Mouse (Mus musculus) liver, embryonic 11.5 days (tissue): Measurements from ENCODE around the gene Ciao2a. TPM values are rescaled to one million over a fixed set of nuclear protein-coding genes. Genes with fewer than 3 reads are reported as not detected.

Source experiments
- ATAC-seq: fragments of 200-750 bp; cut with Nextera tagmentation; replicated peaks from 2 replicates; pipeline ENCODE4 v1.8.0; 2017; ENCODE audit warnings: moderate number of reproducible peaks, mild to moderate bottlenecking, moderate TSS enrichment, moderate library complexity; ENCODE audit not compliant: low FRiP score
- DNase-seq: peaks from one replicate; pipeline ENCODE4 v3.0.0-alpha.2; 2017; ENCODE audit warnings: low spot score
- H3K27ac ChIP-seq: fragments of 300-500 bp; sonication (generic); 2 replicates; pipeline ENCODE4 v1.5.1; 2014; ENCODE audit warnings: mild to moderate bottlenecking, low read depth, low read length, control low read depth
- H3K27me3 ChIP-seq: fragments of 300-500 bp; sonication (generic); replicated peaks from 2 replicates; pipeline ENCODE4 v1.6.1; 2014; ENCODE audit warnings: low read length, mixed read lengths; ENCODE audit not compliant: control insufficient read depth, insufficient read depth
- H3K36me3 ChIP-seq: fragments of 300-500 bp; sonication (generic); 2 replicates; pipeline ENCODE4 v1.6.1; 2014; ENCODE audit warnings: mild to moderate bottlenecking, low read length, moderate library complexity, mixed read lengths; ENCODE audit not compliant: control insufficient read depth, insufficient read depth
- H3K4me1 ChIP-seq: fragments of 300-500 bp; sonication (generic); replicated peaks from 2 replicates; pipeline ENCODE4 v1.6.1; 2014; ENCODE audit warnings: low read length, mixed read lengths; ENCODE audit not compliant: control insufficient read depth, insufficient read depth
- H3K4me2 ChIP-seq: fragments of 300-500 bp; sonication (generic); 2 replicates; pipeline ENCODE4 v1.6.1; 2014; ENCODE audit warnings: mild to moderate bottlenecking, control low read depth, moderate library complexity
- H3K4me3 ChIP-seq: fragments of 300-500 bp; sonication (generic); 2 replicates; pipeline ENCODE4 v1.5.1; 2014; ENCODE audit warnings: low read depth, low read length, control low read depth
- H3K9ac ChIP-seq: fragments of 300-500 bp; sonication (generic); 2 replicates; pipeline ENCODE4 v1.6.1; 2014; ENCODE audit warnings: low read depth, low read length, control low read depth
- H3K9me3 ChIP-seq: fragments of 300-500 bp; sonication (generic); 2 replicates; pipeline ENCODE4 v1.6.1; 2016; ENCODE audit warnings: low read length, inconsistent platforms, mixed read lengths; ENCODE audit not compliant: control insufficient read depth
- WGBS: fragments of 180-500 bp; shearing (Covaris S2); extraction: QIAGEN DNeasy Blood & Tissue Kit; methylation state at CpG from one replicate; pipeline ENCODE4 v1.1.7; 2014; 5-methylcytosine and 5-hydroxymethylcytosine counted together
- polyA plus RNA-seq: library from polyadenylated mRNA; unstranded; fragments of >200 nt; fragmentation: Nextera tagmentation; extraction: Ambion mirVana; gene quantifications from 2 replicates; pipeline ENCODE4 v1.2.1, GENCODE M21; 2014

Gene Ciao2a
- polyA plus RNA-seq, 1 experiment from 2014 or later, result 256 TPM

DNA sequence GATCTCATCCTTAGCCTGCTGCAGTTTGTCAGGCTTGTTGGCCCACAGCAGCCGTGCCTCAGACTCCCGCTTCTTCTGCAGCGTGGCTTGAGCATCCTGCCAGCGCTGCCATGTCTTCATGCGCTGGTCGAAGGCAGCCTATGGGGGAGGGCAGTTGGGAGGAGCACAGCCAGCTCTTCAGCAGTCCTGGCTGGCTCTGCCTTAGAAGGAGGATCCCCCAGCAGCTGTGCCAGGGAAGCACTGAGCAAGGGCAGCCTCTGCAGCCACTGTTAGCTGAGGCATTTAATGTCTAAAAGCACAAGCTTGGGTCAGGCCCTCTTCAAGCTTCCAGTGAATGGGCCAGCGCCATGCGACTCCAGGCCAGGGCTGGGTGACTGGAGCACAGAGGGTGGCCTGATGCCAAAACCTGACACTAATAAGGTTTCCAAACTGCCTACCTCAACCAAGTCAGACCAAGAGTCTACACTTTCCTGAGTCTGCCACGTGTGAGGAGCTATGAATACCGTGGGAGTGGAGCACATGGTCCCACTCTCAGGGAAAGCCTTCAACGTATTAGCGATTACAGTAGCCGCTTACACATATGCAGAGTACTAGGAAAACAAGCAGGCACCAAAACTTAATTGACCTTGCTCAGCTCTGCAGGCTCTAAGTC lies 35.7 kb upstream of the Ciao2a start:
- no peak overlapping the region for H3K4me3 ChIP-seq
- H3K36me3 ChIP-seq, result peaks cover 48% of the 10 kb centered on the region
- DNase-seq (no peak), ATAC-seq (no peak)
- no peaks in the 10 kb centered on the region for H3K4me1 ChIP-seq
- no peaks in the 10 kb centered on the region for H3K27me3 ChIP-seq
- WGBS, result 92% methylated on average over 13 of the region's 13 CpGs
- no peak overlapping the region for H3K27ac ChIP-seq
- H3K9me3 ChIP-seq, result no peaks in the 10 kb centered on the region
- no peak overlapping the region for H3K4me2 ChIP-seq
- H3K9ac ChIP-seq, result no peak overlapping the region

DNA sequence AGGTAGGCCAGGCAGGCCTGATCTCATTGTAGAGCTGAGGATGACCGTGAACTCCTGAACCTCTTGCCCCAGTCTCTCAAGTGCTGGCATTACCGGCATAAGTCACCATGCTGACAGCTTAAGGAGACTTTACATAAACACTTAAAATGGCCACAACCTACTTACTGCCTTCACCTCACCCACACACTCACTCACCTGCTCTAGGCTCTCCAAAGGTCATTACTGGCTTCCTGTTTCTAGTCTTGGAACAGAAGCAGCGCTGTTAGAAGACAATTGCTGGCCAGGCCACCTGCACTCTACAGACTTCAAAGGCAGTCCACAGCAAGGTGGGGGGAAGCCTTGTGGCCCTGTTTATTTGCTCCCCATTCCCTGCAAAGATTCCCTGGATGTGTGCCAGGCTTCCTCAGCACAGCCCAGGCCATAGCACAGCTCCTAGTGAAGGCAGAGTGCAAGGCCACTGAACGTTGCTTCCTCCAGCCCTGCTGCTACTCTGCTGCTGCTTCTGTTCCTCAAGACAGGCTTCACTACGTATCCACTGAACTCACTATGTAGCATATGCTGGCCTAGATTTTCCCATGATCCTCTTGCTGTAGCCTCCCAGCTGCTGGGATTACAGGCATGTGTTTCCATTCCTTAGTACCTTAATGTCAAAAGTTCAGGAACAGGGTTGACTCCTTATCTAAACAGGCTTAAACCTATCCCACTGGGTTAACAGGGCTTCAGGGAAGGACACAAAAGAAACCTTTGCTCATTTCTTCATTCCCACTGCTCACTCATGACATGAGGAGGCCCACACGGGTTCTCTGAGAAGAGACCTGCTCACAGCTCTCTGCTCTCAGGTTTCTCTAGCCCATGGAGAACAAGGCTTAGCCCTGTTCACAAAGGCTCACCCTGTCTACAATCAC lies 34.8 kb upstream of the Ciao2a start:
- 79% methylated on average over 6 of the region's 6 CpGs for WGBS
- Histone ChIP-seq H3K4me3 (no peak overlapping the region), H3K27ac (no peak overlapping the region), H3K27me3 (no peaks in the 10 kb centered on the region), H3K4me2 (no peak overlapping the region), H3K4me1 (no peaks in the 10 kb centered on the region), H3K9ac (no peak overlapping the region), H3K36me3 (peaks cover 53% of the 10 kb centered on the region), H3K9me3 (no peaks in the 10 kb centered on the region)
- no peak for ATAC-seq
- DNase-seq, result no peak

DNA sequence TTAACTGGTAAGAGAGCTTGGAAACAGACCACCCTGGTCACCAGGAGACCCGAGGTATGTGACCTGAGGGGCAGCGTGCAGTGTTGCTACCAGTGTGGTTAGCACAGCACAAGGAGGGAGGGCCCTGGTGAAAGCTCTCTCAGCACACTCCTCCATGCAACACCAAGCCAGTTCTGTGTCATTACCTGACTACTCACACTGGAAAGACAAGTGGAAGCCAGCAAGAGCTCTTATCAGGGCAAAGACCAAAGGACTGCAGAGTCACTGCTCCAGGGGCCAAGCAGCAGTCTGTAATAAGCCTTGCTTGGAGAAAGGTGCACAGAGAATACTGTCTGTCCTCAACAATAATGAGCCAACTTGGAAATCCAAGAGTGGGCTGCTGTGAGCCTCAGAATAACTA lies 33.7 kb upstream of the Ciao2a start:
- ATAC-seq (no peak), DNase-seq (no peak)
- Histone ChIP-seq H3K27me3 (no peaks in the 10 kb centered on the region), H3K36me3 (peaks cover 51% of the 10 kb centered on the region), H3K9me3 (no peaks in the 10 kb centered on the region), H3K4me2 (no peak overlapping the region), H3K27ac (no peak overlapping the region), H3K4me1 (no peaks in the 10 kb centered on the region), H3K4me3 (no peak overlapping the region), H3K9ac (no peak overlapping the region)
- 85% methylated on average over 2 of the region's 2 CpGs for WGBS

DNA sequence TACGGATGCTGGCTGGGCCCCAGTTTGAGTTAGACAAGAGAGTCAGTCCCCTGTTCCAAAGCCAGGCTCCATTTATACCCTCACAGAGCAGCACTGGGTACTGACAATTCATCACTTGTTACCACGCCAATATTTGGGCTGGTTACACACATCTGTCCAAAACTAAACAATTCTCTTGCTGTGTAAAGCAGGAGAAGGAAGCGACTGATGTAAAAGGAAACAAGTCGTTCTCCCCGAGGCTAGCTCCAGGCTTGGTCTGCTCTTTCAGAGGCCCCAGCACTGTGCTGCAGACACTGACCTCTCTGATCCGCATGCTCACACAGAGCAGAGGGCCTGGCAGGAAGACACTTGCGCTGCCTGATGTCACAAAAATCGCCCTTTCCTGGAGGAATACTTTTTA lies 24.8 kb upstream of the Ciao2a start:
- Histone ChIP-seq H3K4me1 (no peaks in the 10 kb centered on the region), H3K27ac (no peak overlapping the region), H3K36me3 (peaks cover 43% of the 10 kb centered on the region), H3K9me3 (no peaks in the 10 kb centered on the region), H3K4me2 (no peak overlapping the region), H3K27me3 (no peaks in the 10 kb centered on the region), H3K9ac (no peak overlapping the region), H3K4me3 (no peak overlapping the region)
- 87% methylated on average over 8 of the region's 8 CpGs for WGBS
- ATAC-seq (no peak), DNase-seq (no peak)

DNA sequence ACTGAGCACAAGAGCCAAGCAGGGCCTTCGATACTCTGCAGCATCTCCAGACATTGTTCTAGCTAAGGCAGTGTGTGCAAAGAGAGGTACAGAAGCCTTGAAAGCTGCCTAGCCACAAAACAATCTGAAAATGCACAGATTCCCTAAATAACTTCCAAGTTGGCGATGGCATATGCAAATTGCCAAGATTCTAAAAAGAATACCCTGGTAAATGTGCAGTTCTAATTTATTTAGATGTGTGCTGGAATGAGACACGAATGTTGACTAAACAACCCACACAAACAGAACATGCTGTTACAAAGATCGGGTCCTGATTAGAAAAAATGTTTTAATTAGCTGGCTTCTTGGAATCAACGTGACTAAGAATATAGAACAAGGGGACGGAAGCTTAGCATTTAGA lies 23.7 kb upstream of the Ciao2a start:
- Histone ChIP-seq H3K4me1 (no peaks in the 10 kb centered on the region), H3K4me3 (no peak overlapping the region), H3K9me3 (no peaks in the 10 kb centered on the region), H3K4me2 (no peak overlapping the region), H3K27me3 (no peaks in the 10 kb centered on the region), H3K9ac (no peak overlapping the region), H3K27ac (no peak overlapping the region), H3K36me3 (peaks cover 37% of the 10 kb centered on the region)
- ATAC-seq, result no peak
- DNase-seq, result no peak
- 92% methylated on average over 6 of the region's 6 CpGs for WGBS

DNA sequence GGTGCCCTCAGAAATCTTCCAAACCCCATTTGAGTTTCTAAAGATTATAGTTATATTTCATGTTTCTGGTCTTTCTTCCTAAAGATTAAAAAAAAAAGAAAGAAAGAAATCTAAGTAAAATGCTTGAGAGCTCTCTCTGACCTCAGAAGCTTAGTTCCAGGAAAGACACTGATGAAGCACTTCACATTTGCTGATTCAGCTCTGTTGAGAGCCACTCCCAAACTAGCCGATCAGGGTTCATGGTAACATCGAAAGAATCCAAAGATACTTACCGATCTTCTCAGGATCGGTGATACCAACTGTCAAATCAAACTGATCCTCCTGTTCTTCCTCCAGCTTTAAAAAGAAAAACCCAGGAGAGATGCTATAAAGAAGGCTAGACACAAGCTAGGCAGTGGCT lies 21.8 kb upstream of the Ciao2a start:
- H3K9ac ChIP-seq, result no peak overlapping the region
- H3K27me3 ChIP-seq, result no peaks in the 10 kb centered on the region
- DNase-seq (no peak), ATAC-seq (no peak)
- no peak overlapping the region for H3K4me2 ChIP-seq
- H3K4me1 ChIP-seq, result no peaks in the 10 kb centered on the region
- H3K27ac ChIP-seq, result no peak overlapping the region
- no peak overlapping the region for H3K4me3 ChIP-seq
- peaks cover 38% of the 10 kb centered on the region for H3K36me3 ChIP-seq
- WGBS, result 90% methylated on average over 4 of the region's 4 CpGs
- no peaks in the 10 kb centered on the region for H3K9me3 ChIP-seq

DNA sequence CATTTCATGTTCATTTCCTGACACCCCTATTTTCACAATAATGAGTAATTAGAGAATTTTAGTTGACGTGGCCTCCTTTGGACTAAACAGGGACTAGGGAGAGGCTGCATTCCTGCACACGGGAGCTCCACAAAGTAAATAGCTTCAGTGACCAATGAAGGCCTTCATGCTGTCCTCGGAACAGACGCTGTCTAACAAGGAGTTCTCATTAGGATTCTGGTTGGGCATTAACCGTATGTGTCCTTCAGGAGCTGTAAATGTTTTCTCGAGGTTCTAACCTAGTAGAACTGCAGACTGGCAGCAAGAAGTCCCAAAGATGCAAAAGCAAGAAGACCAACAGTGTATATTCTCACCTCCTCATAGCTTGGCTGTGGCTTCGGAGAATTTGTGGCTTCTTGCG lies 21.2 kb upstream of the Ciao2a start:
- no peaks in the 10 kb centered on the region for H3K27me3 ChIP-seq
- DNase-seq (no peak), ATAC-seq (no peak)
- H3K36me3 ChIP-seq, result peaks cover 38% of the 10 kb centered on the region
- 90% methylated on average over 8 of the region's 8 CpGs for WGBS
- H3K9ac ChIP-seq, result no peak overlapping the region
- H3K9me3 ChIP-seq, result no peaks in the 10 kb centered on the region
- H3K4me1 ChIP-seq, result no peaks in the 10 kb centered on the region
- H3K4me3 ChIP-seq, result no peak overlapping the region
- no peak overlapping the region for H3K27ac ChIP-seq
- no peak overlapping the region for H3K4me2 ChIP-seq

DNA sequence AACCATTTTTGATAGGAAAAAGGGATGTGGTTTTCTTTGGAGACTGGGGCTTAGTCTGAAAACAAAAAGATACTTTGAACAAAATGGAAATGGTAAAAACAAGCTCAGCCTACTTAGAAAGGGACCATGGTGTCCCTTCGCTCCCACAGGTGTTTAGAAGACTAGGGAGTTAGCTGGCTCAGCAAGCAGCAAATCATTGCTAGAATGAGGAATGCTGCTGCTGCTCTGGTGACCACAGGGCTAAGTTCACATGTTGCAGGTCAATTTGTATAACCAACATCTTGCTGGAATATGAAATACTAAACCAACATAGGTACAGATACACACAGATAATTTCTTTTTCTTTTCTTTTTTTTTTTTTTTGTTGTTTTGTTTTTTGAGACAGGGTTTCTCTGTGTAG lies 16.8 kb upstream of the Ciao2a start:
- Histone ChIP-seq H3K27me3 (no peaks in the 10 kb centered on the region), H3K36me3 (peaks cover 14% of the 10 kb centered on the region), H3K27ac (no peak overlapping the region), H3K9ac (no peak overlapping the region), H3K9me3 (no peaks in the 10 kb centered on the region), H3K4me1 (peaks cover 3% of the 10 kb centered on the region; the same call in 1 of the 2 replicates), H3K4me2 (no peak overlapping the region), H3K4me3 (no peak overlapping the region)
- WGBS, result 100% methylated on average over 1 of the region's 1 CpGs
- DNase-seq (no peak), ATAC-seq (no peak)

DNA sequence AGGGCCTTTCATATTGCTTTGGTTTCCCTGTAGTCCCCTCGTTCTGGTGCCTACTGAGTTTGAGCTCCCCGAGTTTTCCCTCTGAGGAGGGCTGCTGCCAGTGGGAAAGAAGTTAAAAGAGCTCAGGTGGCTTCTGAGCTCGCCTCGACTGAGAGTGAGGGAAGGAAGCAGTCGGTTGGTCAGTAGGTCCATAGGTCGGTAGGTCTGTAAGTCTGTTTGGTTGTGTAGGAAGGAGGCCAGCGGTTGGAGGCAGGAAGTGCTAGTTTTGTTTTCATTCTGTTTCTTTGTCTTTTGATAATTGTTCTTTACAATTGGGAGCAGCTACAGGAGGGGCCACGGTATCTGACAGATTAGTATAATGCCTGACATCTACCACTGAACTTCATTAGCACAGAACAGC lies 16.3 kb upstream of the Ciao2a start:
- no peak for DNase-seq
- H3K4me2 ChIP-seq, result no peak overlapping the region
- no peak overlapping the region for H3K27ac ChIP-seq
- WGBS, result 70% methylated on average over 8 of the region's 8 CpGs
- H3K4me3 ChIP-seq, result no peak overlapping the region
- peaks cover 3% of the 10 kb centered on the region; the same call in 1 of the 2 replicates for H3K4me1 ChIP-seq
- H3K27me3 ChIP-seq, result no peaks in the 10 kb centered on the region
- H3K9ac ChIP-seq, result no peak overlapping the region
- H3K36me3 ChIP-seq, result peaks cover 14% of the 10 kb centered on the region
- no peak for ATAC-seq
- H3K9me3 ChIP-seq, result no peaks in the 10 kb centered on the region
